Mouse (Mus musculus) limb, embryonic 10.5 days (tissue): Measurements from ENCODE around the gene Ankrd1. TPM values are rescaled to one million over a fixed set of nuclear protein-coding genes. Genes with fewer than 3 reads are reported as not detected.

Experiments used
- DNase-seq: peaks from one replicate; pipeline ENCODE4 v3.0.0-alpha.2; 2017; ENCODE audit warnings: low spot score
- H3K27ac ChIP-seq: fragments of 300-500 bp; sonication (generic); 2 replicates; pipeline ENCODE4 v1.5.1; 2016; ENCODE audit warnings: mild to moderate bottlenecking
- H3K27me3 ChIP-seq: fragments of 300-500 bp; sonication (generic); 2 replicates; pipeline ENCODE4 v1.6.1; 2016; ENCODE audit warnings: low read depth, mild to moderate bottlenecking; ENCODE audit not compliant: poor library complexity, severe bottlenecking
- H3K36me3 ChIP-seq: fragments of 300-500 bp; sonication (generic); 2 replicates; pipeline ENCODE4 v1.6.1; 2016; ENCODE audit warnings: mild to moderate bottlenecking, moderate library complexity
- H3K4me1 ChIP-seq: fragments of 300-500 bp; sonication (generic); 2 replicates; pipeline ENCODE4 v1.6.1; 2016
- H3K4me3 ChIP-seq: fragments of 300-500 bp; sonication (generic); 2 replicates; pipeline ENCODE4 v1.5.1; 2016; ENCODE audit warnings: mild to moderate bottlenecking, moderate library complexity
- H3K9me3 ChIP-seq: fragments of 300-500 bp; sonication (generic); replicated peaks from 2 replicates; pipeline ENCODE4 v1.6.1; 2016; ENCODE audit warnings: mild to moderate bottlenecking
- WGBS: fragments of 180-500 bp; shearing (Covaris S2); methylation state at CpG from one replicate; pipeline ENCODE4 v1.1.7; 2016; 5-methylcytosine and 5-hydroxymethylcytosine counted together
- polyA plus RNA-seq: library from polyadenylated mRNA; unstranded; fragments of >200 nt; fragmentation: Nextera tagmentation; extraction: Ambion mirVana; gene quantifications from 2 replicates; pipeline ENCODE4 v1.2.1, GENCODE M21; 2016

The Ankrd1 gene
- 0.18 and 0.24 TPM in 2 replicates for polyA plus RNA-seq

DNA sequence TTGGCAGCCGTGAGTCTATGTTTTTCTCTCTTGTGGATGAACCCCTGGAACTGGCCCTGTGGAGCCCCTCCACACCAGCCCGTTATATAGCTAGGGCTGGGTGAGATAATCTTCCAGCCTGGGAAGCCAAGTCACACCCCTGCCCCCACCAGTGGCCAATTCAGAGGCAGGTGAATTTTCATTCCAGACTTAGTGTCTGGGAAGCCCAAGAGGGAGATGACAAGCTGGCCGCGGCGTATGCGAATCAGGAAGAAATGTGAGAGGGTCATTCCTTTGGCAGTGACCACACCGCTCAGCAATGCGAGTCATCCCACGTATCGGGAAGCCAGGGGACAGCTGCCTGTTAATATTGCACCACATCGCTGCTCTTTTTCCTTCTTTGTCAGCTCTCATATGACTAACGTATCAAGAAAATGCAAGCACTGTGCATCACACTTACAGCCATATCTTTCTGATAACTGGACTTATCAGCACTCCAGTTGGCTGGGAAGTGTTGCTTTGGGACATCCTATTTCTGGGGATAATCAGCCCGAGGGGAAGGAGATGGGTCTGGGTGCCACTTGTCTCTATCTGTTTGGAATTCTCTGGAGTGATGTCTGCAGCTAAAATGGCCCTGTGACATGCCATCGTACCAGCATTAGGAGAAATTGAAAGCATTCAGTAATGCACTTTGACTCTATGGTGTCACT is at the start of gene Ankrd1:
Gene Ankrd1, minus strand, starts transcription at position 317 of the 689 bp plus-strand sequence.
- H3K9me3 ChIP-seq = 0 out of 2 replicates have a peak, but pooled peaks cover 1% of the 10 kb centered on the region
- 88% methylated on average over 14 of the region's 14 CpGs for WGBS
- H3K27ac ChIP-seq = no peak within 1 kb of the TSS
- no peaks in the 10 kb centered on the region for H3K36me3 ChIP-seq
- no peaks in the 10 kb centered on the region for H3K4me1 ChIP-seq
- no peak within 1 kb of the TSS for H3K4me3 ChIP-seq
- DNase-seq = no peak
- peaks cover 11% of the 10 kb centered on the region; the same call in 1 of the 2 replicates for H3K27me3 ChIP-seq

- Histone ChIP-seq H3K27ac (no peak overlapping the region), H3K36me3 (no peaks in the 10 kb centered on the region)
- WGBS = 85% methylated on average over 2 of the region's 2 CpGs
Observed at GRCm38 (mm10) chr19:36169101-36169500, 49.2 kb upstream of the Ankrd1 start.

GRCm38 (mm10) chr19:36168121-36168520 is 48.2 kb upstream of the Ankrd1 start:
- no peak overlapping the region for H3K27ac ChIP-seq
- no peak overlapping the region for H3K4me3 ChIP-seq
- peaks cover 9% of the 10 kb centered on the region for H3K4me1 ChIP-seq
- no peaks in the 10 kb centered on the region for H3K36me3 ChIP-seq
- no peaks in the 10 kb centered on the region for H3K9me3 ChIP-seq
- DNase-seq = no peak
- 83% methylated on average over 4 of the region's 4 CpGs for WGBS
- no peaks in the 10 kb centered on the region for H3K27me3 ChIP-seq

More at GRCm38 (mm10) chr19:36169101-36169500, 49.2 kb upstream of the Ankrd1 start:
- no peak overlapping the region for H3K4me3 ChIP-seq
- no peaks in the 10 kb centered on the region for H3K27me3 ChIP-seq
- peaks cover 9% of the 10 kb centered on the region for H3K4me1 ChIP-seq
- no peaks in the 10 kb centered on the region for H3K9me3 ChIP-seq
- DNase-seq = no peak

DNA sequence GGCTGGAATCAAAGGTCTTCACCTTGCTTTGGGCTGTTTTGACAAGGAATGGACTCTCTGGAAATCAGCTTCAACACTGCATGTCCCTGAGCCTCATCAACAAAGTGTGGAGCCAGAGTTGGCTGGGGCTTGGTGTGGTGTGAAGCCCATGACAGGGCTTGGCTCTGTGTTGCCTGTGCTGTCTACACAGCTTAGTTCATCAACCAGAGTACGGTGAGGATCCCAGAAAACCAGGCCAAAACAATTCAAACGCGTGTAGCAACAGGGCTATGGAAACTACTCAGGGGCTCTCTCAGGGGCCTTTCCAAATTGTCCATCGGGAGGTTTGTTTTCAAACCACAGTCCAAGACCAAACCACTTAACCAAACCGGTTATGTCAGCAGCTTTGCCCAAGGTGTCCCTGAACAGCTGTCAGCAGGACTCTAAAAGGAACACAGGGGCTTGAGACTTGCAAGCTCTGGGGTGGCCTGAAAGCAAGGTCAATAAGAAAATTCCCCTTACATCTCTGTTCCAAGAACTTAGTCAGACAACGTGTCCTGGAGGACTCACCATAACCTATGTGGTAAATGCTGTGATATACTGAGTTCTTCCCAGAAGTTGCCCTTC is 47.5 kb upstream of the Ankrd1 start:
- 89% methylated on average over 6 of the region's 6 CpGs for WGBS
- DNase-seq = no peak
- no peak overlapping the region for H3K27ac ChIP-seq
- no peak overlapping the region for H3K4me3 ChIP-seq
- H3K36me3 ChIP-seq = no peaks in the 10 kb centered on the region
- H3K27me3 ChIP-seq = no peaks in the 10 kb centered on the region
- no peaks in the 10 kb centered on the region for H3K9me3 ChIP-seq
- peaks cover 9% of the 10 kb centered on the region for H3K4me1 ChIP-seq

DNA sequence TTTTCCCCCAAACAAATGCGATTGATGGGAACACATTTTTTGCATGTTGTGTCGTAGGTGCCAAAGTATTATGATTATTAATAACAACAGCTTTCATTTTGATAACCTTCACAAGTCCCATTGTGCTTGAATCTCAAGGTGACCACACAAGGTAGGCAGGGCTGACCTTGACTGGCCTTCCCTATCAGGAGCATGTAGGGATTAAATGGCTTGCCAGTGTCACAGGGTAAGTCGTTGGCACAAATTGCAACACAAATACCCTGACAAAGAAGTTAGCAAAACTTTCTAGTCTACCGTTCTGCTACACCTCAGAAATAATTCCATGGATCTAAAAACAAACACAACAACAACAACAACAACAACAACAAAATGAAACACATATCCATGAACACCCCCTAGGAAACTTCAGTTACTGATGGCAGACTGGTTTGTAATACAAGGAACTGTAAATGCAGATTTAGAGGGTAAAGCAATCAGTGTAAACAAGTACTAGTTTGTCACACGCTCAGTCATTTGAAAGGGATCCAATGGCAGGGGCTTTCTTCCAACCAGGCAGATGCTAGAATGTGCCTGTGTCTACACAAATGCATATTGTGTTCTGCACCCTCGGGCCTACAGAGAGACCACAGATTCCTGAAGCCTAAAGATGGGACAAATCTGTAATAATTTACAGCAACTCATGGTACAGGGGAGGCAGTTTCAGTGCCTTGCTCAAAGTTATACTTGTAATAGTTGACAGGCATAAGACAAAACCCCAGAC is 46.7 kb upstream of the Ankrd1 start:
- no peak overlapping the region for H3K4me3 ChIP-seq
- H3K36me3 ChIP-seq = no peaks in the 10 kb centered on the region
- H3K9me3 ChIP-seq = no peaks in the 10 kb centered on the region
- WGBS = 87% methylated on average over 6 of the region's 6 CpGs
- DNase-seq = no peak
- H3K27me3 ChIP-seq = no peaks in the 10 kb centered on the region
- H3K27ac ChIP-seq = no peak overlapping the region
- H3K4me1 ChIP-seq = peaks cover 9% of the 10 kb centered on the region

DNA sequence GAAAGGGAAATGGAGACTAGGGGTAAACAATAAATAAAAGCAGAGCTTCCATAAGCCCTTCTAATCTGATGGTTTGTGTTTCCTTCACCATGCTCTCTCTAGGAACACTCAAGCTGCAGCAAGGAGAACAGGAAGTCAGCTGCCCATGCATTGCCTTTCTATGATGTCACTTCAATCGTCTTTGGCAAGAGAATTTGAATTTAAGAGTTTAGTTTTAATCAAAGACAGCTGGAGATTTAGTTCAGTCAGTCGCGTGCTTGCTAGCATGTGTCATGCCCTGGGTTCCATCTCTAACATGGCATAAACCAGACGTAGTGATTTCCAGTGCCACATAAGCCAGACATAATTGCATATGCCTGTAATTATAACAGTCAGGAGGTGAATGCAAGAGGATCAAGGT is 45.5 kb upstream of the Ankrd1 start:
- H3K4me3 ChIP-seq = no peak overlapping the region
- DNase-seq = no peak
- H3K36me3 ChIP-seq = no peaks in the 10 kb centered on the region
- H3K4me1 ChIP-seq = peaks cover 9% of the 10 kb centered on the region
- WGBS = 49% methylated on average over 4 of the region's 4 CpGs
- no peaks in the 10 kb centered on the region for H3K9me3 ChIP-seq
- H3K27me3 ChIP-seq = no peaks in the 10 kb centered on the region
- H3K27ac ChIP-seq = no peak overlapping the region

- Histone ChIP-seq H3K4me3 (no peak overlapping the region), H3K36me3 (no peaks in the 10 kb centered on the region), H3K27ac (no peak overlapping the region), H3K27me3 (no peaks in the 10 kb centered on the region), H3K4me1 (no peaks in the 10 kb centered on the region), H3K9me3 (no peaks in the 10 kb centered on the region)
- 80% methylated on average over 4 of the region's 4 CpGs for WGBS
- DNase-seq = no peak
Observed at GRCm38 (mm10) chr19:36150241-36151007, 30.5 kb upstream of the Ankrd1 start.

DNA sequence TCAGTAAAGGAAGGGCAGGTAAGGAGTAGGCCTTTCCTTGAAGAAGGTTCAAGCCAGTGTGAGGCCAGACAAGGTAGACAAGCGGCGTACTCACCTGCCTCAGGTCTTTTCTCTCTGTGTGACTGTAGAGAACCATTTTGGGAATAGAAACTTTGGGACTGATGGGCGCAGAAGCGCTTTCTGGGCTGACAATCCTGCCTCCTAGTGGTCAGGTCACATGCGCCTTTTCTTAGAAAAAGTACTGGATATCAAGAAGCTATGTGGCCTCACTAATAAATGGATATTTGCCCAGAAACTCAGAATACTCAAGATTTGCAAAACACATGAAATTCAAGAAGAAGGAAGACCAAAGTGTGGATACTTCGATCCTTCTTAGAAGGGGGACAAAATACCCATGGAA is 28.7 kb upstream of the Ankrd1 start:
- no peaks in the 10 kb centered on the region for H3K36me3 ChIP-seq
- H3K9me3 ChIP-seq = no peaks in the 10 kb centered on the region
- no peak overlapping the region for H3K4me3 ChIP-seq
- no peaks in the 10 kb centered on the region for H3K27me3 ChIP-seq
- H3K27ac ChIP-seq = no peak overlapping the region
- no peaks in the 10 kb centered on the region for H3K4me1 ChIP-seq
- WGBS = 91% methylated on average over 6 of the region's 6 CpGs
- DNase-seq = no peak

DNA sequence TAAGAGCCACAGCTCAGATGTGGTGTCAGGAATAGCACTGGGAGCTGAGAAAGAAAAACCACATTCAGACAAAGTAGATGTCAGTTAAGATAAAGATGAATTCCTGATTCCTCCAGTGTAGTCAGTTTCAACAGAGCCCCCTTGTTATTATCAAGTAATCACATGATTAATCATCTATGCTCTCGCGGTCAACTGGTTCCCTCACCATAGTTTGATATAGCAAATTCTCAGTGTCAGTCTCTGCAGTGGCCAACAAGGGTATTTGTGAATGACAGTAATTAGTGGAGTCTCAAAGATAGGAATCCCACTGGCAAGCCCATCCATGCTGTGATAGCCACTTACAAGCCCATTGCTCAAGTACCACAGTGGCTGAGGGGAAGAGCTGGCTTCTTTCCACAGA is 23.7 kb upstream of the Ankrd1 start:
- H3K4me3 ChIP-seq = no peak overlapping the region
- H3K9me3 ChIP-seq = no peaks in the 10 kb centered on the region
- H3K36me3 ChIP-seq = no peaks in the 10 kb centered on the region
- 93% methylated on average over 2 of the region's 2 CpGs for WGBS
- H3K4me1 ChIP-seq = no peaks in the 10 kb centered on the region
- DNase-seq = no peak
- H3K27ac ChIP-seq = no peak overlapping the region
- H3K27me3 ChIP-seq = no peaks in the 10 kb centered on the region

DNA sequence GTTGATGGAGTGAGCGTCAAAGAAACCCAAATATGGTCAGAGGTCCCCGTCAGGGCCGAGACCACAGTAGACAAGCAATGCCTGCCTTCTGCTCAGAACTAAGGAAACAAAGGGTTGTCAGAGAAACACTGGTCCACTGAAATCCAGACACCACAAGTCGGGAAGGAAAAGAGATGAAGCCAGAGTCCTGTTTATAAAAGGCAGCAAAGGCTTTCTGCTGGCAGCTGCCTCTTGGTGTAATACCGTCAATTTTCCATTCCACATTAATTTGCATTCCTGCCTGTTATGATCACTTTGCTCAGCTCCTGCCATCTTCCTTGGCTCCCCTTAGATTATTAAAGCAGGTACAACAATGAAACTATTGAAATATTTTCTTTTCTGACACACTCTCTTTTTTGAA is 13.8 kb upstream of the Ankrd1 start:
- WGBS = 73% methylated on average over 5 of the region's 5 CpGs
- H3K9me3 ChIP-seq = no peaks in the 10 kb centered on the region
- H3K27me3 ChIP-seq = peaks cover 13% of the 10 kb centered on the region; the same call in 1 of the 2 replicates
- H3K4me1 ChIP-seq = peaks cover 6% of the 10 kb centered on the region
- no peaks in the 10 kb centered on the region for H3K36me3 ChIP-seq
- no peak for DNase-seq
- H3K27ac ChIP-seq = no peak overlapping the region
- no peak overlapping the region for H3K4me3 ChIP-seq

DNA sequence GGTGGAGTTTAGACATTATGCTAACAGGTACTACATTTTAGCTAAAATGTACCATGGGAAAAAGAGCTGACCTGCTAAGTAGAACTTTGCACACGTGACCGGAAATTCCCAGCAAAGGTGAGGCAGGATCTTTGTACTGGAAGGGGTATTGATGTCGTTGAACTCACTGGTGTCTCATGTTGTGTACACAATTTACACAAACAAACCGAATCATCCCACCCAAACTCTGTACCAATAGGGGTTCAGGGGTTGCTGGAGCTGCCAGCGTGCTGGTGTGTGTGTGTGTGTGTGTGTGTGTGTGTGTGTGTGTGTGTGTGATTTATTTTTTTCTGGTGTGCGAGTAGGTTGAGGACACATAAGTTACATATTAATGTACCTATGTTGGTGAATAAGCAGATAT is 13.2 kb upstream of the Ankrd1 start:
- Histone ChIP-seq H3K27ac (no peak overlapping the region), H3K4me1 (peaks cover 6% of the 10 kb centered on the region), H3K9me3 (no peaks in the 10 kb centered on the region), H3K36me3 (no peaks in the 10 kb centered on the region), H3K27me3 (peaks cover 13% of the 10 kb centered on the region; the same call in 1 of the 2 replicates), H3K4me3 (no peak overlapping the region)
- DNase-seq = no peak
- WGBS = 90% methylated on average over 6 of the region's 6 CpGs

DNA sequence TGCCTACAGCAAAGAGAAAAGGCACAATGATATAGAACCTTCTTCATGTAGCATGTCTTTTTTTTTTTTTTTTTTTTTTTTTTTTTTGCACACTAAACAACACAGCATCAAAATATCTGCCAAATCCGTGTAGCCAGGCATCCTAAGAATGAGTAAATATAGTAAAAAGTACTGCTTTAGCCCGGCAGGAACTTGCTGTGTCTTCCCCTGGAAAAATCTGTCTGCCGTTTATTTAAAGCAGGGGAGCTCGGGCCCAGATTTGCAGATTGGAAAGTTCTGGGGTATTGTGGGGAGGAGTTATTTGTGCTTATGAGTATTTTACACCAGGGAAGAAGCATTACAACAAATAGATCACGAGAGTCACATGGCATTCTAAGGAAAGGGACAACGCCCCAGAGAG is 12.1 kb upstream of the Ankrd1 start:
- DNase-seq = no peak
- Histone ChIP-seq H3K4me3 (no peak overlapping the region), H3K27ac (no peak overlapping the region), H3K4me1 (peaks cover 6% of the 10 kb centered on the region), H3K27me3 (peaks cover 13% of the 10 kb centered on the region; the same call in 1 of the 2 replicates), H3K36me3 (no peaks in the 10 kb centered on the region), H3K9me3 (no peaks in the 10 kb centered on the region)
- WGBS = 78% methylated on average over 6 of the region's 6 CpGs
